Mouse (Mus musculus) C2C12 (cell line): ENCODE data around the gene Abhd5.

ENCODE experiments used
- CTCF ChIP-seq: IDR thresholded peaks from one replicate; pipeline ENCODE4 v1.5.1; 2011; ENCODE audit not compliant: control insufficient read depth, insufficient read depth, insufficient read length
- MAX ChIP-seq: IDR thresholded peaks from one replicate; pipeline ENCODE4 v1.6.1; 2011; ENCODE audit warnings: mild to moderate bottlenecking, control low read depth
- USF1 ChIP-seq: IDR thresholded peaks from one replicate; pipeline ENCODE4 v1.6.1; 2011; ENCODE audit warnings: low read depth, mild to moderate bottlenecking, control low read depth, moderate library complexity

DNA sequence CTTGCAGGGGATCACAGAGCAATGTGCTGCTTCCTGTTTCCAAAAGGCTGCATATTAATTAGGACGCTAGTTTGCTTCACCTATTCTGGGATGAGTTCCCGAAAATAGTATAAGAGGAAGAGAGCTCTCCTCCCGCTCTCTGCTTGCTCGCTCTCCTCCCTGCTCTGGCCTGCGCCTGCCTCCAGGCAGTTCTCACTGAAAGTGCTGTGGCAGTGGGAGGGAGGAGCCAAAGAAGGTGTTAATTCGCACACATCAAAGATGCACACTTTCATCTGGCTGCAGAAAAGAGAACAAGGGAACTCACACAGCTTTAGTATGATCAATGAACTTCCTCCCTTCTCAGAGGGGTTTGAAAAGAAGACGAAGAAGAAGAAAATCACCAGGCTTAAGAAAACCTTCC, 47.3 kb downstream of the Abhd5 start:
- no peak for TF ChIP-seq CTCF
- no peak for TF ChIP-seq MAX
- no peak for TF ChIP-seq USF1
